Mouse (Mus musculus) CH12.LX (cell line): ENCODE measurements around the gene Usp1. TPM values are rescaled to one million over a fixed set of nuclear protein-coding genes. Genes with fewer than 3 reads are reported as not detected.

Experiments
- DNase-seq: peaks from one replicate; pipeline ENCODE4 v3.0.0-alpha.2; 2013; ENCODE audit errors: extremely low read depth
- H3K27ac ChIP-seq: 2 replicates; pipeline ENCODE4 v1.5.1; 2012; ENCODE audit warnings: low read depth, mild to moderate bottlenecking, control low read depth, moderate library complexity; ENCODE audit not compliant: insufficient read depth
- H3K27me3 ChIP-seq: replicated peaks from 2 replicates; pipeline ENCODE3; 2012; ENCODE audit warnings: inconsistent platforms
- H3K36me3 ChIP-seq, 2 experiments: replicated peaks in 1 of 2; 2 replicates each; pipeline versions ENCODE3 to v1.6.1; 2012; ENCODE audit warnings: inconsistent platforms in 1 of 2, low read length in 1 of 2, mild to moderate bottlenecking in 1 of 2, mixed read lengths in 1 of 2, moderate library complexity in 1 of 2; ENCODE audit not compliant: control insufficient read depth in 1 of 2, insufficient read depth in 1 of 2
- H3K4me1 ChIP-seq, 2 experiments: 2 replicates each; pipeline ENCODE4 v1.6.1; 2012; ENCODE audit warnings: inconsistent platforms in 1 of 2, moderate library complexity in 1 of 2; ENCODE audit not compliant: insufficient read depth in 2 of 2, control insufficient read depth in 1 of 2
- H3K4me2 ChIP-seq: 2 replicates; pipeline ENCODE4 v1.6.1; 2012; ENCODE audit warnings: low read depth, mild to moderate bottlenecking, control low read depth; ENCODE audit not compliant: poor library complexity, insufficient read depth, severe bottlenecking
- H3K4me3 ChIP-seq, 3 experiments: fragments of 150-350 bp in 1 of 3; sonication (generic) in 1 of 3; replicated peaks in 1 of 3; 2 replicates each; pipeline versions ENCODE3 to v1.5.1; 2011 to 2012; ENCODE audit warnings: low read depth in 2 of 3, low read length in 2 of 3, mild to moderate bottlenecking in 2 of 3, moderate library complexity in 2 of 3, control low read depth in 1 of 3, improper control_type of control experiment in 1 of 3, inconsistent platforms in 1 of 3, mixed read lengths in 1 of 3; ENCODE audit not compliant: poor library complexity in 1 of 3
- H3K79me2 ChIP-seq: replicated peaks from 2 replicates; pipeline ENCODE4 v1.6.1; 2012; ENCODE audit warnings: mild to moderate bottlenecking, moderate library complexity; ENCODE audit not compliant: control insufficient read depth, poor library complexity, insufficient read depth, severe bottlenecking; ENCODE audit errors: extremely low read depth
- H3K9ac ChIP-seq: 2 replicates; pipeline ENCODE4 v1.6.1; 2012; ENCODE audit warnings: low read depth, mild to moderate bottlenecking, control low read depth, moderate library complexity; ENCODE audit not compliant: insufficient read depth
- H3K9me3 ChIP-seq: replicated peaks from 2 replicates; pipeline ENCODE3; 2012; ENCODE audit warnings: low read length, inconsistent platforms, mixed read lengths
- BHLHE40 ChIP-seq: IDR thresholded peaks from 2 replicates; pipeline ENCODE4 v1.6.1; 2011; ENCODE audit warnings: mild to moderate bottlenecking, low read depth, low read length, improper control_type of control experiment
- CHD1 ChIP-seq: IDR thresholded peaks from 2 replicates; pipeline ENCODE4 v1.6.1; 2012; ENCODE audit warnings: low read depth, low read length, improper control_type of control experiment, inconsistent platforms
- CHD2 ChIP-seq: IDR thresholded peaks from 2 replicates; pipeline ENCODE4 v1.6.1; 2011; ENCODE audit warnings: low read length, improper control_type of control experiment
- CTCF ChIP-seq, 2 experiments: IDR thresholded peaks in 1 of 2; conservative IDR thresholded peaks in 1 of 2; 2 replicates each; pipeline ENCODE4 v1.5.1; 2011 to 2012; ENCODE audit warnings: low read depth in 2 of 2, low read length in 2 of 2, improper control_type of control experiment in 1 of 2, inconsistent platforms in 1 of 2, mild to moderate bottlenecking in 1 of 2, moderate library complexity in 1 of 2
- E2F4 ChIP-seq: IDR thresholded peaks from 2 replicates; pipeline ENCODE4 v1.6.1; 2011; ENCODE audit warnings: low read depth, low read length, improper control_type of control experiment; ENCODE audit not compliant: insufficient replicate concordance
- ELF1 ChIP-seq: IDR thresholded peaks from 2 replicates; pipeline ENCODE4 v1.6.1; 2014; ENCODE audit warnings: low read depth, mild to moderate bottlenecking, inconsistent platforms, low read length, improper control_type of control experiment
- EP300 ChIP-seq: IDR thresholded peaks from 2 replicates; pipeline ENCODE4 v1.6.1; 2011; ENCODE audit warnings: low read length, improper control_type of control experiment
- GABPA ChIP-seq: IDR thresholded peaks from 2 replicates; pipeline ENCODE4 v1.6.1; 2012; ENCODE audit warnings: low read depth, low read length, improper control_type of control experiment, inconsistent platforms; ENCODE audit not compliant: insufficient replicate concordance
- HCFC1 ChIP-seq: IDR thresholded peaks from 2 replicates; pipeline ENCODE4 v1.6.1; 2012; ENCODE audit warnings: low read depth, mild to moderate bottlenecking, inconsistent platforms, low read length, improper control_type of control experiment
- IRF4 ChIP-seq: IDR thresholded peaks from 2 replicates; pipeline ENCODE4 v1.6.1; 2014; ENCODE audit warnings: low read depth, mild to moderate bottlenecking, inconsistent platforms, low read length, improper control_type of control experiment
- JUND ChIP-seq: conservative IDR thresholded peaks from 2 replicates; pipeline ENCODE4 v1.6.1; 2011; ENCODE audit warnings: low read depth, low read length, improper control_type of control experiment
- KAT2A ChIP-seq: IDR thresholded peaks from 2 replicates; pipeline ENCODE4 v1.6.1; 2012; ENCODE audit warnings: low read length, improper control_type of control experiment, inconsistent platforms; ENCODE audit not compliant: insufficient replicate concordance
- MAFK ChIP-seq: IDR thresholded peaks from 2 replicates; pipeline ENCODE4 v1.6.1; 2011; ENCODE audit warnings: low read length, improper control_type of control experiment; ENCODE audit not compliant: insufficient replicate concordance
- MAX ChIP-seq: IDR thresholded peaks from 2 replicates; pipeline ENCODE4 v1.6.1; 2011; ENCODE audit warnings: low read length, improper control_type of control experiment
- MAZ ChIP-seq: IDR thresholded peaks from 2 replicates; pipeline ENCODE4 v1.6.1; 2012; ENCODE audit warnings: low read depth, mild to moderate bottlenecking, inconsistent platforms, low read length, improper control_type of control experiment, moderate library complexity
- MEF2A ChIP-seq: IDR thresholded peaks from 2 replicates; pipeline ENCODE4 v1.6.1; 2014; ENCODE audit warnings: low read depth, mild to moderate bottlenecking, inconsistent platforms, low read length, improper control_type of control experiment, borderline replicate concordance
- MXI1 ChIP-seq: IDR thresholded peaks from 2 replicates; pipeline ENCODE4 v1.6.1; 2011; ENCODE audit warnings: mild to moderate bottlenecking, low read depth, low read length, improper control_type of control experiment
- MYC ChIP-seq: IDR thresholded peaks from 2 replicates; pipeline ENCODE4 v1.6.1; 2011; ENCODE audit warnings: low read depth, mild to moderate bottlenecking, improper control_type of control experiment, low read length
- POLR2A ChIP-seq: IDR thresholded peaks from 2 replicates; pipeline ENCODE4 v1.6.1; 2011; ENCODE audit warnings: low read depth, mild to moderate bottlenecking, improper control_type of control experiment, low read length
- POLR2AphosphoS2 ChIP-seq: IDR thresholded peaks from 2 replicates; pipeline ENCODE4 v1.6.1; 2011; ENCODE audit warnings: low read depth, low read length, improper control_type of control experiment
- TBP ChIP-seq: conservative IDR thresholded peaks from 2 replicates; pipeline ENCODE4 v1.6.1; 2011; ENCODE audit warnings: low read depth, low read length, improper control_type of control experiment
- USF1 ChIP-seq: IDR thresholded peaks from 2 replicates; pipeline ENCODE4 v1.6.1; 2014; ENCODE audit warnings: low read depth, mild to moderate bottlenecking, inconsistent platforms, low read length, improper control_type of control experiment
- USF2 ChIP-seq: conservative IDR thresholded peaks from 2 replicates; pipeline ENCODE4 v1.6.1; 2011; ENCODE audit warnings: low read depth, low read length, improper control_type of control experiment
- ZKSCAN1 ChIP-seq: IDR thresholded peaks from 2 replicates; pipeline ENCODE4 v1.6.1; 2012; ENCODE audit warnings: low read depth, inconsistent platforms, low read length, improper control_type of control experiment, borderline replicate concordance
- ZMIZ1 ChIP-seq: IDR thresholded peaks from 2 replicates; pipeline ENCODE4 v1.6.1; 2012; ENCODE audit warnings: low read depth, mild to moderate bottlenecking, inconsistent platforms, low read length, improper control_type of control experiment
- ZNF384 ChIP-seq: IDR thresholded peaks from 2 replicates; pipeline ENCODE4 v1.6.1; 2012; ENCODE audit warnings: low read depth, low read length, improper control_type of control experiment, inconsistent platforms
- dilution Hi-C: fragments of 300-500 bp; cut with MboI; formaldehyde crosslinking; loops from 2 replicates; pipeline ENCODE4 v1.14.3; 2020; ENCODE audit warnings: low sequenced_read_pairs; ENCODE audit not compliant: extremely low pct_unique_long_range_greater_than_20kb, extremely low pct_ligation_motif_present
- in situ Hi-C: fragments of 300-500 bp; cut with MboI; formaldehyde crosslinking; loops from 3 replicates; pipeline ENCODE4 v1.14.3; 2019; ENCODE audit warnings: low sequenced_read_pairs, low pct_ligation_motif_present, low pct_unique_long_range_greater_than_20kb, mixed read lengths
- polyA plus RNA-seq: library from polyadenylated mRNA; unstranded; fragments of >175 nt; gene quantifications from 2 replicates; pipeline ENCODE4 v1.2.1, GENCODE M21; 2012; ENCODE audit warnings: low read depth; ENCODE audit not compliant: insufficient read length
- total RNA-seq, 2 experiments: library from RNA; depleted of rRNA; stranded (reverse); fragments of 300-350 nt in 1 of 2; fragments of >200 nt in 1 of 2; gene quantifications; 2 replicates each; pipeline ENCODE4 v1.2.3; 2012 to 2014

The Usp1 gene
- total and polyA plus RNA-seq, 3 experiments: 40.9 to 142 (median 115) TPM

- Histone ChIP-seq H3K9ac (peak overlapping the region; percentile 99), H3K36me3 (no peaks in the 10 kb centered on the region), H3K79me2 (peaks cover 29% of the 10 kb centered on the region), H3K9me3 (no peaks in the 10 kb centered on the region), H3K4me1 (peaks cover 2 to 13% of the 10 kb centered on the region in 2 experiments; a peak in 2 of 4 replicates), H3K4me2 (peak overlapping the region; percentile 51), H3K27ac (peak overlapping the region; percentile 77), H3K27me3 (no peaks in the 10 kb centered on the region), H3K4me3 (peak overlapping the region; percentile 73 to 89 (median 88))
- no peak for TF ChIP-seq ZKSCAN1
- peak; percentile 45 for TF ChIP-seq POLR2A
- peak; percentile 76; the same call in 1 of the 2 replicates for TF ChIP-seq POLR2AphosphoS2
- peak; percentile 31; the same call in 1 of the 2 replicates for TF ChIP-seq HCFC1
- TF ChIP-seq TBP: 0 out of 2 replicates have a peak, but pooled peaks have one; percentile 41
- no peak for TF ChIP-seq ZMIZ1
- TF ChIP-seq CHD1: peak; percentile 76; the same call in 1 of the 2 replicates
- no peak for TF ChIP-seq E2F4
- no peak for TF ChIP-seq MAFK
- TF ChIP-seq MXI1: peak; percentile 55; the same call in 1 of the 2 replicates
- no peak for TF ChIP-seq JUND
- no peak for TF ChIP-seq USF1
- peak; percentile 82; the same call in 1 of the 2 replicates for TF ChIP-seq MYC
- TF ChIP-seq BHLHE40: 0 out of 2 replicates have a peak, but pooled peaks have one; percentile 8
- TF ChIP-seq CTCF (conservative IDR thresholded peaks at IDR 0.05 in 1 of 2, IDR thresholded peaks at IDR 0.05 in 1 of 2; ENCODE audit: low read depth in 2 of 2, low read length in 2 of 2): no peak
- TF ChIP-seq ELF1: peak; percentile 65
- TF ChIP-seq MAX: peak; percentile 85
- TF ChIP-seq ZNF384: peak; percentile 34; the same call in 1 of the 2 replicates
- in situ Hi-C loops: loop anchor here (25.0 kb wide), 1 partner anchor 535 kb away; the partner anchor contains the start of genes Patj and Tm2d1
- dilution Hi-C loops: no loop called here
- DNase-seq: peak; percentile 35
These were observed 1.5 kb upstream of the Usp1 start for GRCm38 (mm10) chr4:98922061-98922642.

- Histone ChIP-seq H3K27me3 (no peaks in the 10 kb centered on the region), H3K4me1 (peaks cover 2 to 13% of the 10 kb centered on the region in 2 experiments; a peak in 2 of 4 replicates), H3K9ac (peak overlapping the region; percentile 99), H3K27ac (peak overlapping the region; percentile 77), H3K4me2 (peak overlapping the region; percentile 51), H3K36me3 (peaks cover 0 to under 1% of the 10 kb centered on the region in 2 experiments), H3K79me2 (peaks cover 36% of the 10 kb centered on the region), H3K9me3 (no peaks in the 10 kb centered on the region), H3K4me3 (peak overlapping the region; percentile 73 to 89 (median 88))
- dilution Hi-C loops: no loop called here
- in situ Hi-C loops: loop anchor here (25.0 kb wide), 1 partner anchor 536 kb away; the partner anchor contains the start of genes Patj and Tm2d1
- peak; percentile 97 for DNase-seq
- no peak for TF ChIP-seq MAX
- TF ChIP-seq GABPA: no peak
- no peak for TF ChIP-seq ZKSCAN1
- peak; percentile 93 for TF ChIP-seq ZNF384
- peak; percentile 67; the same call in 1 of the 2 replicates for TF ChIP-seq ZMIZ1
- no peak for TF ChIP-seq MXI1
- peak; percentile 60; the same call in 1 of the 2 replicates for TF ChIP-seq MYC
- TF ChIP-seq EP300: no peak
- no peak for TF ChIP-seq E2F4
- TF ChIP-seq MEF2A: no peak
- 0 out of 2 replicates have a peak, but pooled peaks have one; percentile 14 for TF ChIP-seq IRF4
- peak; percentile 71 for TF ChIP-seq CHD2
- no peak for TF ChIP-seq USF2
- TF ChIP-seq BHLHE40: no peak
- TF ChIP-seq JUND: no peak
- TF ChIP-seq MAFK: no peak
- no peak for TF ChIP-seq CHD1
- no peak; the same call in 1 of the 2 replicates for TF ChIP-seq MAZ
- no peak for TF ChIP-seq KAT2A
- TF ChIP-seq HCFC1: no peak
- TF ChIP-seq CTCF (conservative IDR thresholded peaks at IDR 0.05 in 1 of 2, IDR thresholded peaks at IDR 0.05 in 1 of 2; ENCODE audit: low read depth in 2 of 2, low read length in 2 of 2): no peak
These were observed 705 bp upstream of the Usp1 start for GRCm38 (mm10) chr4:98922643-98923567.
